Mouse (Mus musculus): Measurements from ENCODE around the gene Ccdc60. TPM values are rescaled to one million over a fixed set of nuclear protein-coding genes. Genes with fewer than 3 reads are reported as not detected.
"Not testable (repeated sequence)": the region's sequence is repeated elsewhere in the genome, so short reads cannot be mapped to it uniquely, and the experiment has no call there.

Ccdc60 gene
- polyA plus RNA-seq, 1 experiment from 2014 or later = 0.52 TPM

DNA sequence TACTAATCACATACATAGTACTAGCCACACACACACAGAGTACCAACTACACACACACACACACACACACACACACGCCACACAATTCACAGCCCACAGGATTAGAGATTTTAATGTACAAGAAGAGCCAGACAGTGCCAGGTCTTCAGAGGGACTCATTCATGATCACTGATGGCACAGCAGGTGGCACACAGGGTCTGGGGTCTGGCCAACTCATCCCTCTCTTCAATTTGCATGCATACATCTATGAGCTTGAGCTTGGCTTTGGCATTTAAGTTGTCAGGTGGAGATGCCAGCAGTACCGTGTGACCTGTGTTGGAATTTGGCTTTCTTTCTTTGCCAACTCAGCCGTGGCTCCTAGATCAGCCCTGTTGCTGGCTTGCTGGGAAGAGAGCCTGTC, 97.2 kb downstream of the Ccdc60 start:
- no peak overlapping the region for H3K27ac ChIP-seq (ENCODE audit: poor library complexity, severe bottlenecking)
- H3K27me3 ChIP-seq (replicated peaks) = peaks cover 17% of the 10 kb centered on the region
- no peak overlapping the region for H3K4me2 ChIP-seq
- ATAC-seq (ENCODE audit: insufficient number of reproducible peaks, low FRiP score) = no peak
- no peak overlapping the region for H3K4me3 ChIP-seq
- no peaks in the 10 kb centered on the region for H3K9me3 ChIP-seq (replicated peaks)
- WGBS = 80% methylated on average over 3 of the region's 3 CpGs
- H3K4me1 ChIP-seq (replicated peaks) = no peaks in the 10 kb centered on the region; the same call in 1 of the 2 replicates
- H3K9ac ChIP-seq = no peak overlapping the region
- no peaks in the 10 kb centered on the region for H3K36me3 ChIP-seq

DNA sequence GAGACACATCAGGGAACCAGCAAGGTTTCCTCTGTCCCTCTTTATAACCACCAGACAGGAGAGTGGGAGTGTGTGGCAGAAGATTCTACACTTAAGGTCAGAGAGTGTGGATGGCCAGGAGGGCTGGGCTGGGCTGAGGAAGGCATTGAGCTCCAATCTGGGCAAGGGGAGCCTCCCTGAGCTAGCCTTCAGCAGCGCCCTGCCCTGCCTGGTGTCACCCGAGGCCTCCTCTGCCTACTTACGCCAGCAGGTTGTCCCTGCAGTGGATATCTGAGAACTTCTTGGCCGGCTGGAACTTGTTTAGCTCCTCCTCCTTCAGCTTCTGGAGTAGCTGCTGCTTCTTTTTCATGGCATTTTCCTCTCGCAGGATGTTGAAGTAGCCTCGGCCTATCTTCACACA, 99.0 kb downstream of the Ccdc60 start:
- Histone ChIP-seq H3K9me3 (replicated peaks) (no peaks in the 10 kb centered on the region; the same call in 1 of the 2 replicates), H3K4me3 (no peak overlapping the region), H3K4me1 (replicated peaks) (no peaks in the 10 kb centered on the region; the same call in 1 of the 2 replicates), H3K4me2 (no peak overlapping the region), H3K36me3 (no peaks in the 10 kb centered on the region), H3K27ac (ENCODE audit: poor library complexity, severe bottlenecking) (no peak overlapping the region), H3K27me3 (replicated peaks) (peaks cover 17% of the 10 kb centered on the region), H3K9ac (no peak overlapping the region)
- ATAC-seq (ENCODE audit: insufficient number of reproducible peaks, low FRiP score) = no peak
- WGBS = 27% methylated on average over 6 of the region's 6 CpGs

DNA sequence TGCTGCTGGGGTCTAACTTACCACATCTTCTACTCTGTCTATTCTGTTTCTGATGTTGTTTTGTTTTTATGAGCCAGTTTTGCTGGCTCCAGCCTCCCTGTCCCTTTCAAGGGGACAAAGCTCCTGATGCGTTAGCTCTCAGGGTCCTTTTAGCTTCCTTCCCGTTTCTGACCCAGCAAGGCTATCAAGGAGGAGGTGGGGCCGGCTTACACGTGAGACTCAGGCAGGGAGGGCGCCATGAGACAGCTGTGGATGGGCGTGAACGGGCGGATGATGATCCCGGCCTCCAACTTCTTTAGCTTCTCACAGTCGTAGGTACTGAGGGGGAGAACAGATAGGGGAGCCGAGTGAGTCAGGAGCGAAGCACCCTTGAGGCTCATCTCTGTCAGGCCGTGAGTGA, 108.2 kb downstream of the Ccdc60 start:
- Histone ChIP-seq H3K4me1 (replicated peaks) (peaks cover 16% of the 10 kb centered on the region), H3K4me3 (no peak overlapping the region), H3K9ac (no peak overlapping the region), H3K4me2 (no peak overlapping the region), H3K27ac (ENCODE audit: poor library complexity, severe bottlenecking) (no peak overlapping the region), H3K27me3 (replicated peaks) (peaks cover 10% of the 10 kb centered on the region), H3K9me3 (replicated peaks) (no peaks in the 10 kb centered on the region; the same call in 1 of the 2 replicates), H3K36me3 (no peaks in the 10 kb centered on the region)
- no peak for ATAC-seq (ENCODE audit: insufficient number of reproducible peaks, low FRiP score)
- 9% methylated on average over 13 of the region's 13 CpGs for WGBS

DNA sequence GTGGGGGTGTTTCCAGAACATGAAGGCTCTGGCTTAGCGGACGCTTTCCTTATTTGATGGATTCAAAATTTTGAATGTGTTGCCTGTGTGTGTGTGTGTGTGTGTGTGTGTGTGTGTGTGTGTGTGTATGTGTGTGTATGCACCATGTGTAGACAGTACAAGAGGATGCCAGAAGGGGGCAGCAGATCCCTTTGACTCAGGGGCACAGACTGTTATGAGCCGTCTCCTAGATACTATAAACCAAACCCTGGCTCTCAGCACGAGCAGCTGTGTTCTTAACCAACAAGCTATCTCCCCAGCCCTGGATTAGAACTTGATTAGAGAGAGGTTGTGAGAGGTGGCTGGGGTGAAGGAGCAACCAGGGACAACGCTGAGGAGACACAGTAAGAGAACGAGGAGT, 117.1 kb downstream of the Ccdc60 start:
- Histone ChIP-seq H3K9me3 (replicated peaks) (peaks cover 3% of the 10 kb centered on the region; the same call in 1 of the 2 replicates), H3K4me3 (no peak overlapping the region), H3K36me3 (no peaks in the 10 kb centered on the region), H3K27me3 (replicated peaks) (no peaks in the 10 kb centered on the region), H3K9ac (no peak overlapping the region), H3K4me1 (replicated peaks) (no peaks in the 10 kb centered on the region), H3K27ac (ENCODE audit: poor library complexity, severe bottlenecking) (no peak overlapping the region), H3K4me2 (no peak overlapping the region)
- no peak for ATAC-seq (ENCODE audit: insufficient number of reproducible peaks, low FRiP score)
- WGBS = 87% methylated on average over 6 of the region's 6 CpGs

- no peak overlapping the region for H3K9ac ChIP-seq
- 74% methylated on average over 13 of the region's 13 CpGs for WGBS
- peaks cover 3% of the 10 kb centered on the region; the same call in 1 of the 2 replicates for H3K9me3 ChIP-seq (replicated peaks)
- H3K4me1 ChIP-seq (replicated peaks) = no peaks in the 10 kb centered on the region
- H3K27me3 ChIP-seq (replicated peaks) = no peaks in the 10 kb centered on the region
- no peak for ATAC-seq (ENCODE audit: insufficient number of reproducible peaks, low FRiP score)
- no peak overlapping the region for H3K4me2 ChIP-seq
- H3K36me3 ChIP-seq = no peaks in the 10 kb centered on the region
- no peak overlapping the region for H3K27ac ChIP-seq (ENCODE audit: poor library complexity, severe bottlenecking)
- no peak overlapping the region for H3K4me3 ChIP-seq
Observed at GRCm38 (mm10) chr5:116166965-116167364, 121.8 kb downstream of the Ccdc60 start.

DNA sequence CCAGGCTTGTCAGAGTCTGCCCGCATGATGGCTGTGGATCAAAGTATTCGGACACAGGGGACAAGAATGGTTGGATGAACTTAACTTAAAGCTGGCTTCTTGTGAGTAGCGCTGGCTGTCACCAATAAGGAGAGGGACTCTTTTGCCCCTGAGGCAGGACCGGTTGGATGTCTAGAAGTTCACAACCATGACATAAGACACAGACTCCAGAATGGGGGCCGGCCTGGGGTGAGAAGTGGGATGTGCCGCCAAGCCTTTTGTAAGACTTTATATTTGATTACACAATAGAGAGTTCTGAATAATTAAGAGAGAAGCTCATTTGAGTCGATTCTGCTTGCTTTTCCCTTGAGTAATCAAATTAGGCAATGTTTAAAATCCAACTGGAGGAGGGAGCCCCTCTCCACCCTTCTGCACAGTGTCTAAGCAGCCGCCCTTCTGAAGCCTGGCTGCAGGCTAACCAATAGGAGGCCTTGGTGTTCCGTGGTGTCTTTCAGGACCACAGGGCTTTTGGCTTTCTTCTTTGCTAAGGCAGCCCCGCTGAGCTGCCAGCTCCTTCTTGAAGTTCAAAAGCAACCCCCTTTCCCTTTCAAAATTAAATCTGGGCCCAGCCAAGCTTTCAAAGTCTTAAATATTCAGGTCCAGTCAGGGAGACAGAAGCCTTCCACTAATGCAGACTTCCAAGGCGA, 123.4 kb downstream of the Ccdc60 start:
- 68% methylated on average over 11 of the region's 11 CpGs for WGBS
- no peaks in the 10 kb centered on the region for H3K4me1 ChIP-seq (replicated peaks)
- no peak overlapping the region for H3K4me2 ChIP-seq
- ATAC-seq (ENCODE audit: insufficient number of reproducible peaks, low FRiP score) = no peak
- no peak overlapping the region for H3K9ac ChIP-seq
- peaks cover 3% of the 10 kb centered on the region; the same call in 1 of the 2 replicates for H3K9me3 ChIP-seq (replicated peaks)
- no peak overlapping the region for H3K27ac ChIP-seq (ENCODE audit: poor library complexity, severe bottlenecking)
- H3K36me3 ChIP-seq = no peaks in the 10 kb centered on the region
- no peak overlapping the region for H3K4me3 ChIP-seq
- H3K27me3 ChIP-seq (replicated peaks) = 0 out of 2 replicates have a peak, but pooled peaks cover 4% of the 10 kb centered on the region

DNA sequence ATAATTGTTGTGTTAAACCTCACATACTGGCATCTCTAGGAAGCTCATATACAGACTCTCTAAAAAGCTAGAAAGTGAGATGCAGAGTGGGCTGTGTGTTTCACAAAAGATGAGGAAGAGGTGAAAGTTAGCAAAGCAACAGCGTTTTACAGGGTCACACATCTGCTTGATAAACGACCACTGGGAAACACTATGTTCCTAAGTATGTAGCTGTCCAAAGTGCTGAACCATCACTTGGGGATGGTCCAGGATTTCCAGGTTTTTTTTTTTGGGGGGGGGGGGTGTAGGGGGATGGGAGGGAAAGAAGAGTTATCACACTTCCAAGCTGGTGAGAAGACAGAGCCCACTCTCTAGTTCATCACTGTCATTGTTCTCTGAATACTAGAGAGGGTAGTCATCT, 134.0 kb downstream of the Ccdc60 start:
- no peaks in the 10 kb centered on the region for H3K36me3 ChIP-seq
- H3K4me2 ChIP-seq = no peak overlapping the region
- no peaks in the 10 kb centered on the region for H3K27me3 ChIP-seq (replicated peaks)
- H3K4me1 ChIP-seq (replicated peaks) = no peaks in the 10 kb centered on the region
- no peak overlapping the region for H3K27ac ChIP-seq (ENCODE audit: poor library complexity, severe bottlenecking)
- no peak overlapping the region for H3K4me3 ChIP-seq
- H3K9me3 ChIP-seq (replicated peaks) = no peaks in the 10 kb centered on the region
- no peak for ATAC-seq (ENCODE audit: insufficient number of reproducible peaks, low FRiP score)
- H3K9ac ChIP-seq = no peak overlapping the region
- 16% methylated on average over 2 of the region's 2 CpGs for WGBS

GRCm38 (mm10) chr5:116146446-116146845, 142.3 kb downstream of the Ccdc60 start:
- not testable (repeated sequence) for H3K27ac ChIP-seq (ENCODE audit: poor library complexity, severe bottlenecking); ATAC-seq (ENCODE audit: insufficient number of reproducible peaks, low FRiP score); H3K9me3 ChIP-seq (replicated peaks); H3K4me3 ChIP-seq; H3K4me1 ChIP-seq (replicated peaks); H3K9ac ChIP-seq; H3K36me3 ChIP-seq; H3K4me2 ChIP-seq
- H3K27me3 ChIP-seq (replicated peaks) = peaks cover 17% of the 10 kb centered on the region

GRCm38 (mm10) chr5:116144711-116145110, 144.1 kb downstream of the Ccdc60 start:
- Histone ChIP-seq H3K4me3 (no peak overlapping the region), H3K27ac (ENCODE audit: poor library complexity, severe bottlenecking) (no peak overlapping the region), H3K9me3 (replicated peaks) (no peaks in the 10 kb centered on the region), H3K4me2 (no peak overlapping the region), H3K27me3 (replicated peaks) (peaks cover 21% of the 10 kb centered on the region), H3K4me1 (replicated peaks) (no peaks in the 10 kb centered on the region), H3K9ac (no peak overlapping the region), H3K36me3 (no peaks in the 10 kb centered on the region)
- no peak for ATAC-seq (ENCODE audit: insufficient number of reproducible peaks, low FRiP score)
- 48% methylated on average over 12 of the region's 12 CpGs for WGBS

- Histone ChIP-seq H3K27ac (ENCODE audit: poor library complexity, severe bottlenecking) (no peak overlapping the region), H3K4me1 (replicated peaks) (no peaks in the 10 kb centered on the region), H3K36me3 (no peaks in the 10 kb centered on the region), H3K9ac (no peak overlapping the region), H3K27me3 (replicated peaks) (peaks cover 21% of the 10 kb centered on the region), H3K9me3 (replicated peaks) (no peaks in the 10 kb centered on the region), H3K4me3 (no peak overlapping the region), H3K4me2 (no peak overlapping the region)
- WGBS = 58% methylated on average over 1 of the region's 2 CpGs
- ATAC-seq (ENCODE audit: insufficient number of reproducible peaks, low FRiP score) = no peak
Observed at GRCm38 (mm10) chr5:116140682-116141081, 148.1 kb downstream of the Ccdc60 start.

GRCm38 (mm10) chr5:116123344-116123743, 165.4 kb downstream of the Ccdc60 start:
- Histone ChIP-seq H3K4me3 (no peak overlapping the region), H3K36me3 (no peaks in the 10 kb centered on the region), H3K4me2 (0 out of 2 replicates have a peak overlapping the region, but pooled peaks have one; percentile 5), H3K9me3 (replicated peaks) (no peaks in the 10 kb centered on the region), H3K27ac (ENCODE audit: poor library complexity, severe bottlenecking) (no peak overlapping the region), H3K9ac (no peak overlapping the region), H3K4me1 (replicated peaks) (no peaks in the 10 kb centered on the region), H3K27me3 (replicated peaks) (0 out of 2 replicates have a peak, but pooled peaks cover 9% of the 10 kb centered on the region)
- ATAC-seq (ENCODE audit: insufficient number of reproducible peaks, low FRiP score) = peak; percentile 45; the same call in 1 of the 2 replicates
- 8% methylated on average over 11 of the region's 11 CpGs for WGBS

GRCm38 (mm10) chr5:116116567-116116966, 172.2 kb downstream of the Ccdc60 start:
- no peaks in the 10 kb centered on the region for H3K9me3 ChIP-seq (replicated peaks)
- no peaks in the 10 kb centered on the region for H3K4me1 ChIP-seq (replicated peaks)
- H3K4me3 ChIP-seq = no peak overlapping the region
- no peak overlapping the region for H3K27ac ChIP-seq (ENCODE audit: poor library complexity, severe bottlenecking)
- no peak overlapping the region for H3K4me2 ChIP-seq
- WGBS = 38% methylated on average over 9 of the region's 9 CpGs
- H3K9ac ChIP-seq = no peak overlapping the region
- H3K36me3 ChIP-seq = no peaks in the 10 kb centered on the region
- H3K27me3 ChIP-seq (replicated peaks) = no peaks in the 10 kb centered on the region
- no peak for ATAC-seq (ENCODE audit: insufficient number of reproducible peaks, low FRiP score)
